Mouse (Mus musculus) hindbrain, embryonic 11.5 days (tissue): ENCODE measurements around the gene Selenom. TPM values are rescaled to one million over a fixed set of nuclear protein-coding genes. Genes with fewer than 3 reads are reported as not detected.
A peak's percentile ranks its signal among the peaks of the same experiment; 100 is the strongest.

Experiments
- ATAC-seq: fragments of 200-750 bp; cut with Nextera tagmentation; 2 replicates; pipeline ENCODE4 v1.8.0; 2017; ENCODE audit warnings: mild to moderate bottlenecking, moderate TSS enrichment, moderate library complexity; ENCODE audit not compliant: low FRiP score
- DNase-seq: peaks from one replicate; pipeline ENCODE4 v3.0.0-alpha.2; 2015; ENCODE audit warnings: low spot score
- H3K27ac ChIP-seq: fragments of 300-500 bp; sonication (generic); 2 replicates; pipeline ENCODE4 v1.5.1; 2014; ENCODE audit warnings: mild to moderate bottlenecking, low read depth, low read length
- H3K27me3 ChIP-seq: fragments of 300-500 bp; sonication (generic); 2 replicates; pipeline ENCODE4 v1.6.1; 2014; ENCODE audit warnings: mild to moderate bottlenecking, low read length, moderate library complexity, mixed read lengths; ENCODE audit not compliant: control insufficient read depth, insufficient read depth
- H3K36me3 ChIP-seq: fragments of 300-500 bp; sonication (generic); 2 replicates; pipeline ENCODE4 v1.6.1; 2014; ENCODE audit warnings: mild to moderate bottlenecking, low read length, moderate library complexity, mixed read lengths; ENCODE audit not compliant: control insufficient read depth, insufficient read depth
- H3K4me1 ChIP-seq: fragments of 300-500 bp; sonication (generic); replicated peaks from 2 replicates; pipeline ENCODE4 v1.6.1; 2014; ENCODE audit warnings: low read length, mixed read lengths; ENCODE audit not compliant: control insufficient read depth, insufficient read depth
- H3K4me2 ChIP-seq: fragments of 300-500 bp; sonication (generic); replicated peaks from 2 replicates; pipeline ENCODE4 v1.6.1; 2014; ENCODE audit warnings: mild to moderate bottlenecking, low read depth, low read length
- H3K4me3 ChIP-seq: fragments of 300-500 bp; sonication (generic); 2 replicates; pipeline ENCODE4 v1.5.1; 2014; ENCODE audit warnings: low read depth, low read length
- H3K9ac ChIP-seq: fragments of 300-500 bp; sonication (generic); 2 replicates; pipeline ENCODE4 v1.6.1; 2014; ENCODE audit warnings: low read depth, low read length
- H3K9me3 ChIP-seq: fragments of 300-500 bp; sonication (generic); 2 replicates; pipeline ENCODE4 v1.6.1; 2016; ENCODE audit warnings: low read length; ENCODE audit not compliant: control insufficient read depth
- WGBS: fragments of 180-500 bp; shearing (Covaris S2); extraction: QIAGEN DNeasy Blood & Tissue Kit; methylation state at CpG from one replicate; pipeline ENCODE4 v1.1.7; 2014; 5-methylcytosine and 5-hydroxymethylcytosine counted together
- polyA plus RNA-seq: library from polyadenylated mRNA; unstranded; fragments of >200 nt; fragmentation: Nextera tagmentation; extraction: Ambion mirVana; gene quantifications from 2 replicates; pipeline ENCODE4 v1.2.1, GENCODE M21; 2014

Selenom gene
- polyA plus RNA-seq, 1 experiment from 2014 or later, result 66.5 TPM

GRCm38 (mm10) chr11:3547047-3547446, 32.6 kb downstream of the Selenom start:
- Histone ChIP-seq H3K27me3 (no peaks in the 10 kb centered on the region), H3K4me3 (no peak overlapping the region), H3K36me3 (no peaks in the 10 kb centered on the region), H3K27ac (no peak overlapping the region), H3K4me2 (no peak overlapping the region), H3K9me3 (peaks cover 3% of the 10 kb centered on the region; the same call in 1 of the 2 replicates), H3K4me1 (no peaks in the 10 kb centered on the region), H3K9ac (no peak overlapping the region)
- DNase-seq (no peak), ATAC-seq (no peak)
- 78% methylated on average over 2 of the region's 2 CpGs for WGBS

DNA sequence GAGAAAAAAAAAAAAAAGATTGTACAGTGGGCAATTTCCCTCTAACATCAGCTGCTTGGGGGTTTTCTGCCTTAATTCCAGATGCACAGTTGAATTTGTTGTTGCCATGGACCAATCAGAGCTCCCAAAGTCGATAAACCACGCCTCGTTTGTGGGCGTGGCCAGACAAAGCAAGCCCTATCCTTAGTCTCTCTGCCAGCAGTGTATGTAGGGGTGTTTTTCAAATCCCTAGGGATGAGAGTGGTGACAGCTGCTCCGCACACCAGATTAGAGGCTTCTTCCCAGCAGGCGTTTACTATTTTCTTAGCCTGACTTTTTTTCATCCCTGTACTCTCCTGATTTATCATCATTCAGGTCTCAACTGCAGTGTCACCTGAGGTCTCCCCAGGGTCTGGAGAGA, 33.5 kb downstream of the Selenom start:
- Histone ChIP-seq H3K27me3 (no peaks in the 10 kb centered on the region), H3K27ac (no peak overlapping the region), H3K4me2 (no peak overlapping the region), H3K9ac (no peak overlapping the region), H3K4me3 (no peak overlapping the region), H3K4me1 (no peaks in the 10 kb centered on the region), H3K9me3 (peaks cover 3% of the 10 kb centered on the region; the same call in 1 of the 2 replicates), H3K36me3 (no peaks in the 10 kb centered on the region)
- ATAC-seq (peak; percentile 63; the same call in 1 of the 2 replicates), DNase-seq (peak; percentile 67)
- WGBS, result 50% methylated on average over 6 of the region's 6 CpGs

DNA sequence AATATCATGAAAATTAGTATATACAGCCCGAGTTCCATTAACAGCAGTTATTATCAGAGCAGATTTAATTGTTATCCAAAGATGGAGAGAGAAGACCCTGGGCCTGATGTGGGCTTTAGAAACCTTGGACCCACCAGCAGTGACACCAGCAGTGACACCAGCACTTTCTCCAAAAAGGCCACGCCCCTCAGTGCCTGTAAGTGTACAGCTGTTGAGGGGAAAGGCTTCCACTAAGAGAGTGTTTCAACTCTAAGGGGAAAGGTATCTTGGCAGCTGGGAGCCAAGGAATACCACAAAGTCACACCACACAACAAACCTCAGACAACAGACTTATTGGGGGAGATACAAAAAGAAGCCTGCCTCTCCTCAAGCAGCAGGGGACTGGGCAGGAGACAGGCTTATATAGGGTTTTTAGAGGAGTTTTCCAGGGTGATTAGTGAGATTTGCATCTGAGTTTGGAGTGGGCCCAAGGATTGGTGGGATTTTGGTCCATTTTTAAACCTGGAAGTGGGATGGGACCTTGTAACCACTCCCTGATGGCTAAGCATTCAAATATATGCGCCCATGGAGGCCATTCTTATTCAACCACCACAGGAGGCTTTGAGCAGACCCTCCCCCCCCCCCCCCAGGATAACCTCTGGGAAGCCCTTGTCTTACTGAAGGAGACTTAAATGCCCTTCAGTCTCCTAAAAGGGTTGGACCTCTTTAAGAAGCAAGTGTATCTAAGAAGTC, 34.2 kb downstream of the Selenom start:
- Histone ChIP-seq H3K27me3 (no peaks in the 10 kb centered on the region), H3K4me1 (no peaks in the 10 kb centered on the region), H3K4me3 (no peak overlapping the region), H3K9me3 (peaks cover 3% of the 10 kb centered on the region; the same call in 1 of the 2 replicates), H3K9ac (no peak overlapping the region), H3K4me2 (no peak overlapping the region), H3K27ac (no peak overlapping the region), H3K36me3 (no peaks in the 10 kb centered on the region)
- DNase-seq (no peak), ATAC-seq (no peak)
- WGBS, result 61% methylated on average over 3 of the region's 3 CpGs

- DNase-seq, result no peak
- no peaks in the 10 kb centered on the region for H3K4me1 ChIP-seq
- no peaks in the 10 kb centered on the region for H3K9me3 ChIP-seq
- no peaks in the 10 kb centered on the region for H3K27me3 ChIP-seq
- ATAC-seq, result no peak
- 84% methylated on average over 5 of the region's 5 CpGs for WGBS
- no peaks in the 10 kb centered on the region for H3K36me3 ChIP-seq
- H3K9ac ChIP-seq, result no peak overlapping the region
- H3K27ac ChIP-seq, result no peak overlapping the region
- H3K4me2 ChIP-seq, result no peak overlapping the region
- H3K4me3 ChIP-seq, result no peak overlapping the region
Measured at GRCm38 (mm10) chr11:3549791-3550190, 35.3 kb downstream of the Selenom start.

- Histone ChIP-seq H3K4me3 (no peak overlapping the region), H3K27me3 (no peaks in the 10 kb centered on the region), H3K4me2 (no peak overlapping the region), H3K27ac (no peak overlapping the region), H3K36me3 (no peaks in the 10 kb centered on the region), H3K4me1 (no peaks in the 10 kb centered on the region), H3K9ac (no peak overlapping the region), H3K9me3 (no peaks in the 10 kb centered on the region)
- WGBS, result 76% methylated on average over 4 of the region's 4 CpGs
- ATAC-seq (no peak), DNase-seq (no peak)
Measured at GRCm38 (mm10) chr11:3554976-3555375, 40.5 kb downstream of the Selenom start.

GRCm38 (mm10) chr11:3557852-3558251, 43.4 kb downstream of the Selenom start:
- Histone ChIP-seq H3K36me3 (no peaks in the 10 kb centered on the region), H3K4me2 (no peak overlapping the region), H3K4me1 (no peaks in the 10 kb centered on the region), H3K4me3 (no peak overlapping the region), H3K9ac (no peak overlapping the region), H3K9me3 (no peaks in the 10 kb centered on the region), H3K27me3 (no peaks in the 10 kb centered on the region), H3K27ac (no peak overlapping the region)
- ATAC-seq (no peak), DNase-seq (no peak)
- WGBS, result 71% methylated on average over 3 of the region's 3 CpGs

GRCm38 (mm10) chr11:3560202-3560601, 45.7 kb downstream of the Selenom start:
- WGBS, result 87% methylated on average over 5 of the region's 5 CpGs
- Histone ChIP-seq H3K36me3 (no peaks in the 10 kb centered on the region), H3K4me3 (no peak overlapping the region), H3K9me3 (no peaks in the 10 kb centered on the region), H3K4me1 (no peaks in the 10 kb centered on the region), H3K27me3 (no peaks in the 10 kb centered on the region), H3K27ac (no peak overlapping the region), H3K9ac (no peak overlapping the region), H3K4me2 (no peak overlapping the region)
- no peak for ATAC-seq
- no peak for DNase-seq

GRCm38 (mm10) chr11:3563853-3564252, 49.4 kb downstream of the Selenom start:
- no peaks in the 10 kb centered on the region for H3K36me3 ChIP-seq
- no peak overlapping the region for H3K4me3 ChIP-seq
- 93% methylated on average over 6 of the region's 6 CpGs for WGBS
- H3K4me2 ChIP-seq, result no peak overlapping the region
- ATAC-seq (no peak), DNase-seq (no peak)
- H3K9ac ChIP-seq, result no peak overlapping the region
- no peaks in the 10 kb centered on the region; the same call in 1 of the 2 replicates for H3K9me3 ChIP-seq
- H3K27me3 ChIP-seq, result no peaks in the 10 kb centered on the region
- no peaks in the 10 kb centered on the region for H3K4me1 ChIP-seq
- no peak overlapping the region for H3K27ac ChIP-seq

- ATAC-seq (no peak), DNase-seq (no peak)
- no peaks in the 10 kb centered on the region for H3K36me3 ChIP-seq
- H3K4me3 ChIP-seq, result no peak overlapping the region
- H3K4me2 ChIP-seq, result no peak overlapping the region
- H3K4me1 ChIP-seq, result no peaks in the 10 kb centered on the region
- 63% methylated on average over 7 of the region's 7 CpGs for WGBS
- H3K27ac ChIP-seq, result no peak overlapping the region
- no peaks in the 10 kb centered on the region for H3K27me3 ChIP-seq
- no peaks in the 10 kb centered on the region; the same call in 1 of the 2 replicates for H3K9me3 ChIP-seq
- no peak overlapping the region for H3K9ac ChIP-seq
Measured at GRCm38 (mm10) chr11:3564451-3564850, 50.0 kb downstream of the Selenom start.
